Mouse (Mus musculus) liver, embryonic 14.5 days (tissue): ENCODE results near the gene Galnt17.

Source experiments
- CTCF ChIP-seq: IDR thresholded peaks from 2 replicates; pipeline ENCODE4 v1.5.1; 2016; ENCODE audit warnings: antibody characterized with exemption, low read depth, control low read depth
- EP300 ChIP-seq: IDR thresholded peaks from 2 replicates; pipeline ENCODE4 v1.6.1; 2016; ENCODE audit warnings: antibody characterized with exemption, low read depth

- TF ChIP-seq CTCF (no peak), EP300 (no peak)
Observed at GRCm38 (mm10) chr5:131233828-131234227, 74.5 kb downstream of the Galnt17 start.
